Mouse (Mus musculus) ES-Bruce4 (cell line): Measurements from ENCODE around the gene Tenm3. TPM values are rescaled to one million over a fixed set of nuclear protein-coding genes. Genes with fewer than 3 reads are reported as not detected.

Source experiments
- H3K27ac ChIP-seq: 2 replicates; pipeline ENCODE4 v1.5.1; 2012; ENCODE audit warnings: low read length, inconsistent platforms; ENCODE audit not compliant: insufficient read depth
- H3K27me3 ChIP-seq: 2 replicates; pipeline ENCODE4 v1.6.1; 2012; ENCODE audit warnings: mild to moderate bottlenecking, low read length, inconsistent platforms; ENCODE audit not compliant: control insufficient read depth, poor library complexity, insufficient read depth, severe bottlenecking
- H3K36me3 ChIP-seq: 2 replicates; pipeline ENCODE4 v1.6.1; 2012; ENCODE audit warnings: inconsistent platforms, mild to moderate bottlenecking, low read length, moderate library complexity; ENCODE audit not compliant: control insufficient read depth, poor library complexity, insufficient read depth, severe bottlenecking
- H3K4me1 ChIP-seq: one replicate; pipeline ENCODE4 v1.8.1; 2011; ENCODE audit warnings: low read length; ENCODE audit not compliant: control insufficient read depth, insufficient read depth
- H3K4me3 ChIP-seq: 2 replicates; pipeline ENCODE4 v1.5.1; 2011; ENCODE audit warnings: low read depth, mild to moderate bottlenecking, low read length
- H3K9ac ChIP-seq: 2 replicates; pipeline ENCODE4 v1.6.1; 2012; ENCODE audit warnings: low read depth, mild to moderate bottlenecking, inconsistent platforms; ENCODE audit not compliant: poor library complexity, severe bottlenecking
- H3K9me3 ChIP-seq: replicated peaks from 2 replicates; pipeline ENCODE4 v1.6.1; 2012; ENCODE audit warnings: mild to moderate bottlenecking, low read length, inconsistent platforms; ENCODE audit not compliant: control insufficient read depth, poor library complexity, insufficient read depth, severe bottlenecking
- CTCF ChIP-seq: IDR thresholded peaks from one replicate; pipeline ENCODE4 v1.8.1; 2011; ENCODE audit warnings: low read depth, low read length
- EP300 ChIP-seq: IDR thresholded peaks from 2 replicates; pipeline ENCODE4 v1.6.1; 2011; ENCODE audit warnings: low read depth, low read length; ENCODE audit not compliant: insufficient read depth
- POLR2A ChIP-seq: IDR thresholded peaks from one replicate; pipeline ENCODE4 v1.8.1; 2011; ENCODE audit warnings: low read length; ENCODE audit not compliant: insufficient read depth
- polyA plus RNA-seq: library from polyadenylated mRNA; stranded (reverse); fragments of >200 nt; gene quantifications from 2 replicates; pipeline ENCODE4 v1.2.4, GENCODE M21; 2011; ENCODE audit warnings: low read depth; ENCODE audit not compliant: missing spikeins, insufficient read depth, insufficient read length

Gene Tenm3
- polyA plus RNA-seq, 1 experiment: 19.2 TPM

DNA sequence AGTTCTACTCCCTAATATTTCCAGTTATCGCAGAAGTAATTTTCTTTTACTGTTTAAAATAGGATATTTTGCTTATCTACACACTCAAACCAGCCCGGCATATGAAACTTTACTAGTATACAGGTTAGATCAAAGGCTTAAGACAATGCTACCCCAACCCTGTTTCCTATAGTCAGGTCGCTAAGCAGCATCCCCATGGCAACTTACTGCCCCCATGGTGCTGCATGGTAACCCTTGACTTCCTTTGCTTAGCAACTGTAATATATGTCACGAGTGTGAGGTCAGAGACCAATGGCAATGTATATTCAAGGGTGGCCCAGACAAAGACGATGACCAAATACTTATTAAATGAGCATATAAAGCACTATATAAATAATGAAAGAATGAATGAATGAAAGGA is 359.6 kb downstream of the Tenm3 start:
- no peak overlapping the region for H3K4me3 ChIP-seq
- H3K9ac ChIP-seq: no peak overlapping the region
- H3K9me3 ChIP-seq: no peaks in the 10 kb centered on the region
- no peaks in the 10 kb centered on the region for H3K4me1 ChIP-seq
- no peaks in the 10 kb centered on the region for H3K27me3 ChIP-seq
- no peak overlapping the region for H3K27ac ChIP-seq
- H3K36me3 ChIP-seq: no peaks in the 10 kb centered on the region
- no peak for TF ChIP-seq CTCF
- TF ChIP-seq EP300: no peak
- no peak for TF ChIP-seq POLR2A

DNA sequence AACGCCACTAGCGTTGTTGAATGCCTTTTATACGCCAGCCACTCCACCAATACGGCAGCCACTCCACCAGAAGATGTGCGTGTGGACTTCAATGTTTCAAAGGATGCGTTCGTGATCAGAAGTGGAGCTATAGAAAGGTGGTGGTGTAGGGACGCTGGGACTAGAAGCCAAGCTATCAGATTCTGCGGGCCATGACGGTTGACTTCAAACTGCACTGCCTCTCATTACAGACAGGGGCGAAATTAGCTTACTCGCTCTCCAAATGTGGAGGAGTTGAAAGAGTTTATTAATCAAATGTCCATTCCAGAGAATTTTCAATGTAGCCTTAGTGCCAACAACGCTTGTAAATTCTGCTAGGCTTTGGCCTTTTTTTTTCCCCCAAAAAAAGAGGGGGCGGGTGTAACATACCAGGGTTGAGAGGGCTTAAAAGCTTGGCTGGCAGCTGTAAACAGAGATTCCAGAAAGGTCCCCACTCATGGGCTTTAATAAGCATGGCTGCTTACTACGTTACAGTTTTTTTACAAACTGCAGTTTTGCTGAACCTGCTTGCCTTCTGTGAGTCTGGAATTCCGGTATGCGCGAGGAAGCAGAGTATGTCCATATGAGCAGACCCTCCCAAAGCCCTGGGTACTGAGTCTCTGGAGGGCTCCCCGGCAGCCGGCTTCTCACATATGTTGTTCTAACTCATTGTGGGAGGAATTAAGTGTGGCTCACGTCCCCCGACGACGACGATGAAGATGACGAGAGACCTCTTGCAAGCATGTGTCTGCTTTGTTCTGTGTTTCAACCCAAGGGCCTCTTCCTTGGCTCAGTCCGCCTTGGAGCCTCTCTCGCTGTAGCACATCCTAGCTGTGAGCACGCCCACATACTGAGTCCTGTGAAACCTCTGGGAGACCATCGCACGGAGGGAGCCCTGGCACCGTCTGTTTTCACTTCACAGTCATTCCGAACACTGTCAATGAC is 361.8 kb downstream of the Tenm3 start:
- Histone ChIP-seq H3K9ac (no peak overlapping the region), H3K4me1 (no peaks in the 10 kb centered on the region), H3K9me3 (no peaks in the 10 kb centered on the region), H3K4me3 (no peak overlapping the region), H3K27me3 (no peaks in the 10 kb centered on the region), H3K36me3 (no peaks in the 10 kb centered on the region), H3K27ac (no peak overlapping the region)
- no peak for TF ChIP-seq EP300

DNA sequence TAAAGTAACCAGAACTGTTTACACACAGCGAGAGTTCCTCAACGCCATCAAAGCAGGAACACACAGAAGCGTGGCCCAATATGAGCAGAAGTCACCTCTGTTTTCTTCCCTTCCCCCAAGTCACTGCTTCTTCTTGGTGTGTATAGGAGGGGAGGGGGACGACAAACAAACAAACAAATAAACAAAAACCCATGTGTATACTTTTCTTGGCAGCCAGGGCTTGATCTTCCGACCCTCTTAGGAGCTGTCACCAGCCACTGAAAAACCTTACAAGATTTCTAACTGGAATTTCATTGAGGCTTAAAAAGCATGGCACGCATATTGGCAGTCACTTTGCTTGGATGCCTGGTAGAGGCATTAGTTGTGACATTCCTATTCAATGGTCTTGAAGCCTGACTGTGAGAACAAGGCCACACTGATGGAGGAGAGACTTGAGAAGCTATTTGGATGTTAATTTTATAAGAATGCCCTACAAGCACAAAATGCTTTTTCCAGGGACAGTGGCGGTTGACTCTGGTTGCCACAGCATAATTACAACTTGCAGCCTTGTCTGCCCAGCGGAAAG is 366.3 kb downstream of the Tenm3 start:
- H3K27ac ChIP-seq: no peak overlapping the region
- no peak for TF ChIP-seq POLR2A
- no peak for TF ChIP-seq EP300
- TF ChIP-seq CTCF: no peak
- H3K9ac ChIP-seq: no peak overlapping the region
- no peak overlapping the region for H3K4me3 ChIP-seq
- no peaks in the 10 kb centered on the region for H3K9me3 ChIP-seq
- no peaks in the 10 kb centered on the region for H3K4me1 ChIP-seq
- H3K27me3 ChIP-seq: no peaks in the 10 kb centered on the region
- no peaks in the 10 kb centered on the region for H3K36me3 ChIP-seq

DNA sequence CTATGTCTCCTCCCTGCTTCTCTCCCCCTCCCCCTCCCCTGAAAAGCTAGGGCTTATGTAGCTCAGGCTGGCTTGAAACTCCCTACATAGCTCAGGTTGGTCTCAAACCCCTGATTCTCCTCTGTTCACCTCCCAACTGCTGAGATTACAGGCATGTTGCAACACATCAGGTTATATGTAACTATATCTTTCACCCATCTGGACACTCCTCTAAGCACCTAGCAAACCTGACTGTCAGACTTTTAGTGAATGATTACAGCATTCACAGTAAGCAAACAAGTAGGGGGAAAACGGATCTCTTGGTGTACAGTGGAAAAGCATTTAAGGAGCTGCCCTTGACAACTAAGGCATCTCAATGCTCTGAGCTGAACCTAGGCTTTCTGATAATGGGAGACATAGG is 366.9 kb downstream of the Tenm3 start:
- H3K9ac ChIP-seq: no peak overlapping the region
- H3K27me3 ChIP-seq: no peaks in the 10 kb centered on the region
- no peak for TF ChIP-seq EP300
- no peak for TF ChIP-seq CTCF
- no peak for TF ChIP-seq POLR2A
- no peak overlapping the region for H3K27ac ChIP-seq
- no peaks in the 10 kb centered on the region for H3K36me3 ChIP-seq
- H3K4me3 ChIP-seq: no peak overlapping the region
- no peaks in the 10 kb centered on the region for H3K4me1 ChIP-seq
- H3K9me3 ChIP-seq: no peaks in the 10 kb centered on the region

DNA sequence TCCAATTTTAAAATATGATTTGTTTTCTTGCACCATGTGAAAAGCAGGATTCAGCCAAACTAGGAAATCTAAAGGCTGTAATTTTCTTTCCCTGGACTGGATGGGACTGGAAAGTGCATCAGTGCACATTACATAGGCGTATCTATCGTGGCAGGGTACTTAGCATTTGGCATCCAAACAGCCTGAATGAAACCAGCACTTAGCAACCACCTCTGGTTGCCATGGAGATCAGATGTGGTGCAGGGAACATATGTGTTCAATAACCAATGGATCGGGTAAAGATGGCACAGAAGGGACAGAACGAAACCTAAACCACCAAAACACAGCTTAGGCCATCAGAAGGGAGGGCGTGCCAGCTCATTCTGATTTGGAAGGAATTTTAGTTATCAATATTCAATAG is 376.1 kb downstream of the Tenm3 start:
- Histone ChIP-seq H3K36me3 (no peaks in the 10 kb centered on the region), H3K4me1 (no peaks in the 10 kb centered on the region), H3K9me3 (no peaks in the 10 kb centered on the region), H3K9ac (no peak overlapping the region), H3K4me3 (no peak overlapping the region), H3K27ac (no peak overlapping the region), H3K27me3 (no peaks in the 10 kb centered on the region)
- no peak for TF ChIP-seq CTCF
- no peak for TF ChIP-seq POLR2A
- no peak for TF ChIP-seq EP300

DNA sequence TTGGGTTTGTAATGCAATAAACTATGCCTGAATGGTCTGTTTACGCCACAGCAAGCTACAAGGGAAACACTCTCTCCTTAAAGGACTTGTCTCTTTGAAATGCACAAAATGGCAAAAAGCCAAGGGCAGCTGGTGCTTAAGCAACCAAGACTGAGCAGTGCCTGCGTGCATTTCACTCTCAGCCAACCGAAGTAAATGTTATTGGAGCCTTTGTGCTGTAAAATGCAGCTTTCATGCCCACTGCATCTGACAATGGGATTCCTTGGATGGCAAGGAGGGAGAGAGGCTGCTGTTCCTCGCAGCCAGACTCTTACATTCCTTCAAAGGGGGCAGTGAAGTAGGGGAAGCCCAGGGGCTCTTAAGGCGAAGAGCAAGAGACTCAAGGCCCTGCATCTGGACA is 385.4 kb downstream of the Tenm3 start:
- no peak overlapping the region for H3K27ac ChIP-seq
- no peak overlapping the region for H3K4me3 ChIP-seq
- H3K27me3 ChIP-seq: no peaks in the 10 kb centered on the region
- H3K36me3 ChIP-seq: no peaks in the 10 kb centered on the region
- H3K4me1 ChIP-seq: peaks cover 1% of the 10 kb centered on the region
- TF ChIP-seq CTCF: no peak
- TF ChIP-seq POLR2A: no peak
- no peak for TF ChIP-seq EP300
- H3K9me3 ChIP-seq: no peaks in the 10 kb centered on the region
- H3K9ac ChIP-seq: no peak overlapping the region
